Mouse (Mus musculus) liver, embryonic 15.5 days (tissue): ENCODE results near the gene Mrpl9. TPM values are rescaled to one million over a fixed set of nuclear protein-coding genes. Genes with fewer than 3 reads are reported as not detected.

ENCODE experiments used
- ATAC-seq: fragments of 200-750 bp; cut with Nextera tagmentation; 2 replicates; pipeline ENCODE4 v1.8.0; 2017; ENCODE audit warnings: moderate number of reproducible peaks, mild to moderate bottlenecking, moderate library complexity; ENCODE audit not compliant: insufficient read depth
- H3K27ac ChIP-seq: fragments of 300-500 bp; sonication (generic); replicated peaks from 2 replicates; pipeline ENCODE4 v1.5.1; 2015; ENCODE audit warnings: mild to moderate bottlenecking, inconsistent platforms
- H3K27me3 ChIP-seq: fragments of 300-500 bp; sonication (generic); 2 replicates; pipeline ENCODE4 v1.6.1; 2015; ENCODE audit warnings: mild to moderate bottlenecking, inconsistent platforms
- H3K36me3 ChIP-seq: fragments of 300-500 bp; sonication (generic); replicated peaks from 2 replicates; pipeline ENCODE4 v1.6.1; 2015; ENCODE audit warnings: moderate library complexity, mild to moderate bottlenecking, inconsistent platforms
- H3K4me1 ChIP-seq: fragments of 300-500 bp; sonication (generic); replicated peaks from 2 replicates; pipeline ENCODE4 v1.6.1; 2015; ENCODE audit warnings: inconsistent platforms
- H3K4me2 ChIP-seq: fragments of 300-500 bp; sonication (generic); 2 replicates; pipeline ENCODE4 v1.6.1; 2015; ENCODE audit warnings: moderate library complexity, mild to moderate bottlenecking, inconsistent platforms
- H3K4me3 ChIP-seq: fragments of 300-500 bp; sonication (generic); replicated peaks from 2 replicates; pipeline ENCODE4 v1.5.1; 2015; ENCODE audit warnings: mild to moderate bottlenecking, inconsistent platforms
- H3K9ac ChIP-seq: fragments of 300-500 bp; sonication (generic); 2 replicates; pipeline ENCODE4 v1.6.1; 2015; ENCODE audit warnings: moderate library complexity, mild to moderate bottlenecking, inconsistent platforms
- H3K9me3 ChIP-seq: fragments of 300-500 bp; sonication (generic); replicated peaks from 2 replicates; pipeline ENCODE4 v1.6.1; 2016; ENCODE audit warnings: inconsistent platforms
- WGBS: fragments of 180-500 bp; shearing (Covaris S2); methylation state at CpG from one replicate; pipeline ENCODE4 v1.1.7; 2015; ENCODE audit warnings: mixed read lengths; ENCODE audit not compliant: insufficient replicate concordance; 5-methylcytosine and 5-hydroxymethylcytosine counted together
- polyA plus RNA-seq: library from polyadenylated mRNA; unstranded; fragments of >200 nt; fragmentation: Nextera tagmentation; extraction: Ambion mirVana; gene quantifications from 2 replicates; pipeline ENCODE4 v1.2.1, GENCODE M21; 2015

Mrpl9 gene
- polyA plus RNA-seq, 1 experiment from 2014 or later = 33.0 TPM

- H3K9ac ChIP-seq = no peak within 1 kb of the TSS
- H3K9me3 ChIP-seq = no peaks in the 10 kb centered on the region
- no peak within 1 kb of the TSS for H3K4me3 ChIP-seq
- no peak within 1 kb of the TSS for H3K27ac ChIP-seq
- ATAC-seq = no peak
- H3K27me3 ChIP-seq = peaks cover 46% of the 10 kb centered on the region
- no peak within 1 kb of the TSS; the same call in 1 of the 2 replicates for H3K4me2 ChIP-seq
- WGBS = 14% methylated on average over 15 of the region's 16 CpGs
- peaks cover 9% of the 10 kb centered on the region; the same call in 1 of the 2 replicates for H3K4me1 ChIP-seq
- no peaks in the 10 kb centered on the region for H3K36me3 ChIP-seq
These were observed 37.3 kb downstream of the Mrpl9 start, which contains the start of gene Riiad1 for GRCm38 (mm10) chr3:94480291-94480884. TSS of gene Riiad1 (minus strand) at chr3:94480341.

GRCm38 (mm10) chr3:94481429-94481828, 38.3 kb downstream of the Mrpl9 start:
- Histone ChIP-seq H3K36me3 (no peaks in the 10 kb centered on the region), H3K4me3 (no peak overlapping the region), H3K4me1 (peaks cover 9% of the 10 kb centered on the region; the same call in 1 of the 2 replicates), H3K9ac (no peak overlapping the region), H3K27ac (no peak overlapping the region), H3K27me3 (peaks cover 46% of the 10 kb centered on the region), H3K4me2 (no peak overlapping the region), H3K9me3 (no peaks in the 10 kb centered on the region)
- WGBS = 34% methylated on average over 4 of the region's 4 CpGs
- ATAC-seq = no peak

- Histone ChIP-seq H3K4me2 (no peak overlapping the region), H3K27me3 (peaks cover 44% of the 10 kb centered on the region), H3K9ac (no peak overlapping the region), H3K4me1 (peaks cover 6% of the 10 kb centered on the region; the same call in 1 of the 2 replicates), H3K36me3 (no peaks in the 10 kb centered on the region), H3K9me3 (no peaks in the 10 kb centered on the region), H3K27ac (no peak overlapping the region), H3K4me3 (no peak overlapping the region)
- WGBS = 67% methylated on average over 17 of the region's 17 CpGs
- ATAC-seq = no peak
These were observed 39.8 kb downstream of the Mrpl9 start for GRCm38 (mm10) chr3:94482764-94483385.

- no peaks in the 10 kb centered on the region for H3K9me3 ChIP-seq
- no peak overlapping the region for H3K4me2 ChIP-seq
- peaks cover 33% of the 10 kb centered on the region for H3K27me3 ChIP-seq
- H3K4me3 ChIP-seq = no peak overlapping the region
- H3K27ac ChIP-seq = no peak overlapping the region
- no peak overlapping the region for H3K9ac ChIP-seq
- ATAC-seq = no peak
- WGBS = 39% methylated on average over 20 of the region's 20 CpGs
- H3K4me1 ChIP-seq = no peaks in the 10 kb centered on the region
- no peaks in the 10 kb centered on the region for H3K36me3 ChIP-seq
These were observed 40.8 kb downstream of the Mrpl9 start for GRCm38 (mm10) chr3:94483790-94484439.

GRCm38 (mm10) chr3:94485922-94486321, 42.8 kb downstream of the Mrpl9 start:
- no peak overlapping the region for H3K27ac ChIP-seq
- H3K4me3 ChIP-seq = no peak overlapping the region
- H3K36me3 ChIP-seq = no peaks in the 10 kb centered on the region
- H3K9me3 ChIP-seq = no peaks in the 10 kb centered on the region
- no peak overlapping the region for H3K9ac ChIP-seq
- H3K27me3 ChIP-seq = peaks cover 13% of the 10 kb centered on the region
- WGBS = 61% methylated on average over 7 of the region's 7 CpGs
- no peaks in the 10 kb centered on the region for H3K4me1 ChIP-seq
- no peak for ATAC-seq
- no peak overlapping the region for H3K4me2 ChIP-seq

DNA sequence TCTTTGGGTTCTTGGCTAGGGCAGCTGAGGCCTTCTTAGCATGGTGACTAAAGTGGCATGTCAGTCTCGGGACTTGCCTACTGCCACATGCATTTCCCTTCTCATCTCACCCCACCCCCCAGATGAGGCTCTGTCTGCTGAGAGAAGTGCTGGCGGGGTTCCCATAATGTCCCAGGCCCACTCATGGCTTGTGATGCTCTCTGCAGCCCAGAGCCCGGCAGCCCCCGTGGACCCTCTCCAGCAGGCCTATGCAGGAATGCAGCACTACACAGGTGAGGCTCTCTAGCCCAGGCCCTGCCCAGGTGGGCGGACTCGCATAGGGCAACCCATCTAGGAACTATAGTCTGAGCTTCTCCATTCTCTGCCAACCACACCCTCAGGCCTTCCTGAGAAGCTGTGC, 44.5 kb downstream of the Mrpl9 start:
- H3K4me3 ChIP-seq = no peak overlapping the region
- WGBS = 65% methylated on average over 6 of the region's 6 CpGs
- H3K9ac ChIP-seq = no peak overlapping the region
- H3K36me3 ChIP-seq = no peaks in the 10 kb centered on the region
- no peak for ATAC-seq
- no peak overlapping the region for H3K4me2 ChIP-seq
- H3K27me3 ChIP-seq = no peaks in the 10 kb centered on the region; the same call in 1 of the 2 replicates
- no peaks in the 10 kb centered on the region for H3K4me1 ChIP-seq
- no peaks in the 10 kb centered on the region for H3K9me3 ChIP-seq
- H3K27ac ChIP-seq = no peak overlapping the region

DNA sequence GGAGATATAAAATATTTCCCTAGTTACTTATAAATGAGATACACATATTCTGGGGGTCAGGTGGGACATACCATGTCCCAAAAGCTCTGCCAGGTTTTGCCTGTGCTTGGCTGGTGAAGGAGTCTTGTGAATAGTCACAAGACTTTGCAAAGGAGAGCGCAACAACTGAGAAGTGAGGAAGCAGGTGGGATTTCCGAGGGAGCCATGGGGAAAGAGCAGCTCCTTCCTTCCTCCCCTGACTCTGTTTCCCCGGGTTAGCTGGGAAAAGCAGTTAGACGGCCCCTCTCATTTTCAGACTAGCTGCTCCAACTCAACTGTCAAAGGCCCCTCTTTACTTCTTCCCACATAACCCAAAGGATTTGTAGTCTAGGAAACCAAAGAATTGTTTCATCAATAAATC, 54.0 kb downstream of the Mrpl9 start:
- peaks cover 31% of the 10 kb centered on the region for H3K36me3 ChIP-seq
- no peak overlapping the region for H3K9ac ChIP-seq
- H3K4me3 ChIP-seq = no peak overlapping the region
- no peaks in the 10 kb centered on the region for H3K27me3 ChIP-seq
- WGBS = 71% methylated on average over 4 of the region's 4 CpGs
- no peak for ATAC-seq
- no peaks in the 10 kb centered on the region for H3K9me3 ChIP-seq
- no peak overlapping the region for H3K27ac ChIP-seq
- no peaks in the 10 kb centered on the region for H3K4me1 ChIP-seq
- H3K4me2 ChIP-seq = no peak overlapping the region

Other genes starting within 250 kb of the Mrpl9 start
- not detected in 2 replicates for gene Gm5286, start 246.6 kb upstream of the Mrpl9 start, polyA plus RNA-seq
- not detected in 2 replicates for gene Gm4778, start 179.3 kb upstream of the Mrpl9 start, polyA plus RNA-seq
- gene Them4, start 133.2 kb upstream of the Mrpl9 start, polyA plus RNA-seq = 3.4 and 3.7 TPM in 2 replicates
- not detected in 2 replicates for gene Them5, start 101.2 kb upstream of the Mrpl9 start, polyA plus RNA-seq
- gene C2cd4d, start 80.9 kb upstream of the Mrpl9 start, polyA plus RNA-seq = 0.06 and 0.17 TPM in 2 replicates
- 1.1 and 1.4 TPM in 2 replicates for gene Rorc, start 70.5 kb upstream of the Mrpl9 start, polyA plus RNA-seq
- gene Lingo4, start 44.8 kb upstream of the Mrpl9 start, polyA plus RNA-seq = 0.02 TPM in 1 of 2 replicates, not detected in the other
- 8.7 and 9.9 TPM in 2 replicates for gene Tdrkh, start 30.0 kb upstream of the Mrpl9 start, polyA plus RNA-seq
- gene Oaz3, start 597 bp downstream of the Mrpl9 start, polyA plus RNA-seq = 0.17 and 0.44 TPM in 2 replicates
- 0.24 and 0.54 TPM in 2 replicates for gene Celf3, start 35.0 kb downstream of the Mrpl9 start, polyA plus RNA-seq
- 0.35 TPM in 1 of 2 replicates, not detected in the other for gene Riiad1, start 37.0 kb downstream of the Mrpl9 start, polyA plus RNA-seq
- 12.0 and 12.1 TPM in 2 replicates for gene Snx27, start 139.4 kb downstream of the Mrpl9 start, polyA plus RNA-seq
- gene Gm10972, start 199.8 kb downstream of the Mrpl9 start, polyA plus RNA-seq = not detected in 2 replicates
- 10.9 and 12.6 TPM in 2 replicates for gene Tuft1, start 215.6 kb downstream of the Mrpl9 start, polyA plus RNA-seq